Mouse (Mus musculus) lung, embryonic 14.5 days (tissue): ENCODE results near the gene Plxnc1. TPM values are rescaled to one million over a fixed set of nuclear protein-coding genes. Genes with fewer than 3 reads are reported as not detected.
A peak's percentile ranks its signal among the peaks of the same experiment; 100 is the strongest.

Experiments
- ATAC-seq: fragments of 200-750 bp; cut with Nextera tagmentation; 2 replicates; pipeline ENCODE4 v1.8.0; 2017; ENCODE audit warnings: mild to moderate bottlenecking, moderate TSS enrichment, moderate library complexity; ENCODE audit not compliant: insufficient read depth
- DNase-seq: peaks from one replicate; pipeline ENCODE4 v3.0.0-alpha.2; 2015
- H3K27ac ChIP-seq: fragments of 300-500 bp; sonication (generic); 2 replicates; pipeline ENCODE4 v1.5.1; 2014; ENCODE audit warnings: low read depth, mild to moderate bottlenecking, moderate library complexity
- H3K27me3 ChIP-seq: fragments of 300-500 bp; sonication (generic); 2 replicates; pipeline ENCODE4 v1.6.1; 2014; ENCODE audit warnings: low read length, control low read depth; ENCODE audit not compliant: insufficient read depth
- H3K36me3 ChIP-seq: fragments of 300-500 bp; sonication (generic); 2 replicates; pipeline ENCODE4 v1.6.1; 2014; ENCODE audit warnings: control low read depth; ENCODE audit not compliant: insufficient read depth
- H3K4me1 ChIP-seq: fragments of 300-500 bp; sonication (generic); 2 replicates; pipeline ENCODE4 v1.6.1; 2014; ENCODE audit warnings: antibody characterized with exemption, control low read depth; ENCODE audit not compliant: insufficient read depth
- H3K4me2 ChIP-seq: fragments of 300-500 bp; sonication (generic); 2 replicates; pipeline ENCODE4 v1.6.1; 2014; ENCODE audit warnings: mild to moderate bottlenecking
- H3K4me3 ChIP-seq: fragments of 300-500 bp; sonication (generic); 2 replicates; pipeline ENCODE4 v1.5.1; 2014; ENCODE audit warnings: low read depth, low read length
- H3K9ac ChIP-seq: fragments of 300-500 bp; sonication (generic); 2 replicates; pipeline ENCODE4 v1.6.1; 2014
- H3K9me3 ChIP-seq: fragments of 300-500 bp; sonication (generic); 2 replicates; pipeline ENCODE4 v1.6.1; 2016; ENCODE audit warnings: low read depth, low read length, control low read depth
- CTCF ChIP-seq: IDR thresholded peaks from 2 replicates; pipeline ENCODE4 v1.5.1; 2016; ENCODE audit warnings: antibody characterized with exemption, low read depth
- WGBS: fragments of 180-500 bp; shearing (Covaris S2); extraction: QIAGEN DNeasy Blood & Tissue Kit; methylation state at CpG from one replicate; pipeline ENCODE4 v1.1.7; 2014; 5-methylcytosine and 5-hydroxymethylcytosine counted together
- polyA plus RNA-seq: library from polyadenylated mRNA; unstranded; fragments of >200 nt; fragmentation: Nextera tagmentation; extraction: Ambion mirVana; gene quantifications from 2 replicates; pipeline ENCODE4 v1.2.1, GENCODE M21; 2014

Gene Plxnc1
- polyA plus RNA-seq, 1 experiment from 2014 or later, result 11.7 TPM

DNA sequence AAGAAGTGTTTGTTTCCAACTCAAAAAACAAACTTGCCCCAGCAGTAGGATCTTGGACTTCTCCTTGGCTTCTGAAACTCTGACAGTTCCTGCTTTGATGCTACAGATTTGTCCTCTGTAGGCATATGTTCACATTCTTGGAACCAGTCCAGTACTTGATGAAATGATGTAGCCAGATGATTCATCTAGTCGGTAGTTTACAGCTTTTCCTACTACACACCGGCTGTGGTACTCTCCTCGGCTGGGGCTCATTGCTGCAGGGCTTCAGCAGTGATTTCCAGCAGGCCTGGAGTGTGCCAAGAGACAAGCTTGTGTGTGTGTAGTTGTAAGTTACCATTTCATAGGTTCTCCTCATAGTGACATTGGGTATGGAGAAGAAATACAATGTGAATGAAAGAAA lies 173.1 kb downstream of the Plxnc1 start:
- Histone ChIP-seq H3K4me3 (no peak overlapping the region), H3K9me3 (no peaks in the 10 kb centered on the region), H3K4me1 (no peaks in the 10 kb centered on the region), H3K27me3 (no peaks in the 10 kb centered on the region), H3K9ac (no peak overlapping the region), H3K27ac (no peak overlapping the region), H3K4me2 (no peak overlapping the region), H3K36me3 (peaks cover 7% of the 10 kb centered on the region; the same call in 1 of the 2 replicates)
- no peak for ATAC-seq
- DNase-seq, result peak; percentile 56
- WGBS, result 36% methylated on average over 3 of the region's 3 CpGs
- no peak for TF ChIP-seq CTCF

- DNase-seq (no peak), ATAC-seq (no peak)
- H3K9me3 ChIP-seq, result no peaks in the 10 kb centered on the region
- 82% methylated on average over 2 of the region's 2 CpGs for WGBS
- no peak overlapping the region for H3K4me2 ChIP-seq
- H3K27me3 ChIP-seq, result no peaks in the 10 kb centered on the region
- no peak for TF ChIP-seq CTCF
- H3K27ac ChIP-seq, result no peak overlapping the region
- no peak overlapping the region for H3K9ac ChIP-seq
- H3K4me3 ChIP-seq, result no peak overlapping the region
- H3K4me1 ChIP-seq, result no peaks in the 10 kb centered on the region
- peaks cover 7% of the 10 kb centered on the region for H3K36me3 ChIP-seq
These were observed 197.6 kb downstream of the Plxnc1 start for GRCm38 (mm10) chr10:94747011-94747410.

GRCm38 (mm10) chr10:94741459-94741858 lies 203.2 kb downstream of the Plxnc1 start:
- H3K4me3 ChIP-seq, result no peak overlapping the region
- H3K27me3 ChIP-seq, result no peaks in the 10 kb centered on the region
- no peaks in the 10 kb centered on the region for H3K4me1 ChIP-seq
- no peak for DNase-seq
- no peak overlapping the region for H3K4me2 ChIP-seq
- ATAC-seq, result no peak
- no peak for TF ChIP-seq CTCF
- H3K27ac ChIP-seq, result no peak overlapping the region
- H3K9me3 ChIP-seq, result no peaks in the 10 kb centered on the region
- H3K36me3 ChIP-seq, result 0 out of 2 replicates have a peak, but pooled peaks cover 15% of the 10 kb centered on the region
- H3K9ac ChIP-seq, result no peak overlapping the region
- WGBS, result 93% methylated on average over 3 of the region's 3 CpGs
